Mouse (Mus musculus) heart, postnatal 0 days (tissue): ENCODE results near the gene Ssbp3.

Source experiments
- CTCF ChIP-seq: IDR thresholded peaks from 2 replicates; pipeline ENCODE4 v1.5.1; 2016; ENCODE audit warnings: antibody characterized with exemption, control low read depth, low read depth
- EP300 ChIP-seq: IDR thresholded peaks from 2 replicates; pipeline ENCODE4 v1.6.1; 2016; ENCODE audit warnings: antibody characterized with exemption, low read depth

DNA sequence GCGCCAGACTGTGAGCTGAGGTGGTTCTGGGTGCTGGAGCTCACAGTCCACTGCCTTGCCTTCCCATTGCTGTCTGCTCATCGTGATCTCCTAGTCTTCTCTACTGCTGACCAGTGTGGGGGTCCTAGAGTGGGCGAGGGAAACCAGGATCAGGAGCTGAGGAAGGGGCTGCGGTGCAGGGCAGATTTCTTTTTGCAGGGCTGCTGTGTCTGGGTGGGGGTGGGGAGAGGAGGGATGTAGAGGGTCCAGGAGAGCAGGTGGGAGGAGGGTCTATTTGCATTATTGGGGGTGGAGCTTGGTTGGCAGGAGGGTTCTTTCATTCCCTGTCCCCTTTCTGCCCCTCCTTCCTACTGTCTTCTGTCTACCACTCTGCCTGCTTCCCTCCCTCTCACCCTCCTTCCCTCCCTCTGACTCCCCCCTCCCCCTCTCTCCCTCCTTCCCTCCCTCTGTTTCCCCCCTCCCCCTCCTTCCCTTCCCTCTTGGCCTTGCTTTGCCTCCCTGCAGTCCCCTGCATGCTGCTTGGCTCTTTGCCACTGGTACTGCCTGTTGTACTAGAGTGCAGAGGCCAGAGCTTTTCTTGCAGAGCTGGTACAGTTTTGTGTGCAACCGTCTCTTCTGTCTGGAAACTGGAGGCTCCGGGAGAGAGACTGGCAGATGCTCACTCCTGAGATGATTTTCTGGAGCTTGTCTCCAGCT lies 28.9 kb downstream of the Ssbp3 start:
- TF ChIP-seq CTCF (no peak), EP300 (no peak)
